Mouse (Mus musculus) heart, adult 2 months (tissue): ENCODE measurements at regions not wholly inside any gene's neighbourhood (a gene's known extent, or its start where the extent isn't known, plus 50 kb on each side); places are given as distances from the start of the nearest gene placed in this dataset.

Source experiments
- DNase-seq, 2 experiments: peaks; one replicate each; pipeline ENCODE4 v3.0.0; 2021
- H3K27ac ChIP-seq: fragments of 200-600 bp; 2 replicates; pipeline ENCODE4 v1.8.1; 2022
- H3K27me3 ChIP-seq: fragments of 200-500 bp; 2 replicates; pipeline ENCODE4 v1.6.1; 2012; ENCODE audit warnings: mild to moderate bottlenecking, low read length, inconsistent platforms, mixed read lengths; ENCODE audit not compliant: control insufficient read depth, insufficient read depth
- H3K36me3 ChIP-seq: fragments of 200-500 bp; 2 replicates; pipeline ENCODE4 v1.6.1; 2012; ENCODE audit warnings: low read length, inconsistent platforms; ENCODE audit not compliant: control insufficient read depth, insufficient read depth
- H3K4me1 ChIP-seq: fragments of 200-500 bp; 2 replicates; pipeline ENCODE4 v1.6.1; 2011; ENCODE audit warnings: low read length; ENCODE audit not compliant: control insufficient read depth, insufficient read depth
- H3K4me3 ChIP-seq: fragments of 200-600 bp; 2 replicates; pipeline ENCODE4 v1.8.1; 2022
- H3K79me2 ChIP-seq: fragments of 200-500 bp; replicated peaks from 2 replicates; pipeline ENCODE4 v1.6.1; 2012; ENCODE audit warnings: mild to moderate bottlenecking, inconsistent platforms, low read length, moderate library complexity, mixed read lengths; ENCODE audit not compliant: control insufficient read depth, insufficient read depth
- H3K9ac ChIP-seq: fragments of 200-500 bp; 2 replicates; pipeline ENCODE4 v1.6.1; 2012; ENCODE audit warnings: low read depth, mild to moderate bottlenecking, control low read depth, inconsistent platforms, low read length, mixed read lengths
- CTCF ChIP-seq: fragments of 200-600 bp; IDR thresholded peaks from 2 replicates; pipeline ENCODE4 v1.8.1; 2022; ENCODE audit warnings: antibody characterized with exemption, mild to moderate bottlenecking, moderate library complexity
- EP300 ChIP-seq: fragments of 200-500 bp; IDR thresholded peaks from 2 replicates; pipeline ENCODE4 v1.6.1; 2011; ENCODE audit warnings: low read depth, low read length, control low read depth; ENCODE audit not compliant: insufficient read depth
- POLR2A ChIP-seq: fragments of 200-500 bp; IDR thresholded peaks from 2 replicates; pipeline ENCODE4 v1.6.1; 2011; ENCODE audit warnings: mild to moderate bottlenecking, low read depth, low read length, control low read depth; ENCODE audit not compliant: insufficient read depth
- WGBS: fragments of 180-500 bp; shearing (Covaris S2); methylation state at CpG from one replicate; pipeline ENCODE4 v1.1.7; 2018; 5-methylcytosine and 5-hydroxymethylcytosine counted together
- intact Hi-C: fragments of 180-260 bp; cut with DNase I; formaldehyde crosslinking; loops from one replicate; pipeline ENCODE4 v1.15.1; 2025

DNA sequence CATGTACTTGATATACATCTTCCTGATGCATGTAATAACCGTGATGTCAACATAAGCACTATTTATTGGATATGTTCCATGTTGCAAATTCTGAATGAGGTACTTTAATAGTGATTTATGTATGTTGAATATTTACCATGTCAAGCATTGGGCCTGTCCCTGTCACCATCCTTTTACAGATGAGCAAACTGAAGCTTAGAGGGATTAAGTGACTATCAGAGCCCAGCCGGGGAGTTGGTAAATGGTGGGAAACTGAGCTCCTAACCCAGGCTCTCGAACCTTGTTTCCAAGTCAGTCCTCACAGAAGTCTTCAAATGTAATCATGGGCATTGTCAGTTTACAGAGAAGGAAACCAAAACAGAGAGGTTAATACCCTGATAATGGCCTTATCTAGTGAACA, 102.6 kb upstream of the Kcnab1 start:
- no peak overlapping the region for H3K9ac ChIP-seq

DNA sequence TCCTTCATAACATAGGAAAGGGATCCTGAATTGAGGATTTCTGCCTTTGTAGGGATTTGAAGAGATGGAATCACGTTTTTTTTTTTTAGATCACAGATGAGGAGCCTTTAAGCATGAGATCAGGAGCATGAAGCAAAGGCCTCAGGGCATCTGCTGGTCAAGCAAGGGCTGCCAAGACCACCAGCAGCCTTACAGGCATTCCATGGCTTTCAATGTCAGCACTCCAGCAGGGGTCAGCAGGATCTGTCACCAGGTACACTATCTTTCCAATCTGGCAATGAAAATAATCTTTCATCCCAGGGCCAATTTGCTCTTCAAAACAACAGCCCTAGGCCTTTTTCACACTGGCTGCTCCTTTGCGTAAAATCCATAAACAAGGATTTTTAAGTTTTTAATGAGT, 85.3 kb upstream of the Kcnab1 start:
- Histone ChIP-seq H3K27ac (no peak overlapping the region), H3K79me2 (no peaks in the 10 kb centered on the region), H3K9ac (no peak overlapping the region), H3K36me3 (no peaks in the 10 kb centered on the region), H3K27me3 (no peaks in the 10 kb centered on the region), H3K4me1 (no peaks in the 10 kb centered on the region), H3K4me3 (no peak overlapping the region)
- intact Hi-C loops: no loop called here
- DNase-seq: no peak
- TF ChIP-seq EP300: no peak
- TF ChIP-seq POLR2A: no peak
- no peak for TF ChIP-seq CTCF
- WGBS: 56% methylated on average over 2 of the region's 2 CpGs

More for the DNA sequence above, 102.6 kb upstream of the Kcnab1 start:
- no peak for DNase-seq
- Histone ChIP-seq H3K4me3 (no peak overlapping the region), H3K27ac (no peak overlapping the region), H3K36me3 (no peaks in the 10 kb centered on the region), H3K27me3 (no peaks in the 10 kb centered on the region), H3K79me2 (no peaks in the 10 kb centered on the region), H3K4me1 (no peaks in the 10 kb centered on the region)
- intact Hi-C loops: no loop called here
- WGBS: 53% methylated on average over 3 of the region's 3 CpGs
- TF ChIP-seq EP300: no peak
- no peak for TF ChIP-seq POLR2A
- TF ChIP-seq CTCF: no peak

DNA sequence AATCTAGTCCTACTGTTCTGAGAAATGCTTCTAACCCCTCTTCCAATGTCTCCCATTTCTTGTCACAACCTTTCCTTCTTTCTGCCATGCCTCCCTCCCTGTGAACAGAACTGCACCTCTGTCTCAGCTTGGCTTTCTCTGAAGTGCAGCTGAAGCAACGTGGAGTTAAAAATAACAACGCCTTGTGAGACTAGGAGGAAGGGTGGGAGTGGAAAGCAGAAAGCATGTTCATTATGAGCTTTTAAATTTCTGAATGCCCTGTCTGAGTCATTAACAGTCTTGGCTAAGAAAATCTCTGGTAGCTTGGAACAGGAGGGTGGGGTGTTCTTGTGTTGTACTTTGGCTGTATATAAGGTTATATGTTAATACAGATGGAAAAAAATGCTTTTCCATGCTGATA, 71.6 kb upstream of the Kcnab1 start:
- Histone ChIP-seq H3K36me3 (no peaks in the 10 kb centered on the region), H3K79me2 (no peaks in the 10 kb centered on the region), H3K27ac (no peak overlapping the region), H3K9ac (no peak overlapping the region), H3K27me3 (no peaks in the 10 kb centered on the region), H3K4me1 (no peaks in the 10 kb centered on the region), H3K4me3 (no peak overlapping the region)
- TF ChIP-seq CTCF (no peak), EP300 (no peak), POLR2A (no peak)
- DNase-seq: no peak
- 45% methylated on average over 2 of the region's 2 CpGs for WGBS
- intact Hi-C loops: no loop called here

DNA sequence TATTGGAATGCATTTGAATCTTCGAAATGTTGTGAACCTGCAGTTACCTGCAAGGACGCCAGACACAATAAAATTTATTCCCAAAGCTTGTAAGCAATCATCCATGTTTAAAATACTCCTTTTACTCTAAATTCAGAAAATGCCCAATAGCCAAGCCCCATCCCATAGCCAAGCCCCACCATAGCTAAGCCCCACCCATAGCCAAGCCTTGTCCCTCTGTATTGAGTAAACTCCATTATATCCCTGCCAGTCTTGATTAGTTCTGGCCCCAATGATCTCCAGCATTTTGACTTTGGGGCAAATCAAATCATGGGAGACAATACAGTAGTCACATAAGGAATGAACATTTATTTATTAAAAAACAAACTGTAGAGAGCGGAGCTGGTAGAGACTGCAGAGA, 61.3 kb upstream of the Kcnab1 start:
- Histone ChIP-seq H3K79me2 (no peaks in the 10 kb centered on the region), H3K4me3 (no peak overlapping the region), H3K9ac (no peak overlapping the region), H3K27me3 (no peaks in the 10 kb centered on the region), H3K27ac (no peak overlapping the region), H3K4me1 (no peaks in the 10 kb centered on the region), H3K36me3 (no peaks in the 10 kb centered on the region)
- no peak for TF ChIP-seq CTCF
- TF ChIP-seq EP300: no peak
- no peak for TF ChIP-seq POLR2A
- 84% methylated on average over 3 of the region's 3 CpGs for WGBS
- intact Hi-C loops: no loop called here
- DNase-seq: no peak

DNA sequence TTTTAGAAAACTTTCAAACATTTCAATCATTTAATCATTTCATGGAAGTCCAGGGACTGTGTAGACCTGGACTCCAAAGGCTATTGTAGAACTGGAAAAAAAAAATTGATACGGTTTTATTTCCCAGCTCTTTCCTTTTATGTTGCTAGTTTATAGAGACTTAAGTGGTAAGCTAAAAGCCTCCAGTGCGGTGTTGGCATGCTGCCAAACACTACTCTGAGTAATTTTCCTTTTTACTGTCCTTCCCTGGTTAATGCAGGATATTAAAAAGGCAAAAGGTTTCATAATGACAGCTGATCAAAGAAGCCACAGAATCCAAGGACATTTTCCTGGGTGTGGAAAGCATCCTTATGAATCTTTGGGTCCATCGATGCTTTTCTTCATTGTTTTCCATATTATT, 53.8 kb upstream of the Kcnab1 start:
- WGBS: 30% methylated on average over 3 of the region's 3 CpGs
- Histone ChIP-seq H3K9ac (no peak overlapping the region), H3K4me1 (no peaks in the 10 kb centered on the region), H3K27me3 (no peaks in the 10 kb centered on the region), H3K27ac (no peak overlapping the region), H3K4me3 (no peak overlapping the region), H3K36me3 (no peaks in the 10 kb centered on the region), H3K79me2 (no peaks in the 10 kb centered on the region)
- DNase-seq: no peak
- no peak for TF ChIP-seq POLR2A
- no peak for TF ChIP-seq CTCF
- TF ChIP-seq EP300: no peak
- intact Hi-C loops: no loop called here
